20 mouse cellular contexts compared by ENCODE assay signal in the genomic region with DNA sequence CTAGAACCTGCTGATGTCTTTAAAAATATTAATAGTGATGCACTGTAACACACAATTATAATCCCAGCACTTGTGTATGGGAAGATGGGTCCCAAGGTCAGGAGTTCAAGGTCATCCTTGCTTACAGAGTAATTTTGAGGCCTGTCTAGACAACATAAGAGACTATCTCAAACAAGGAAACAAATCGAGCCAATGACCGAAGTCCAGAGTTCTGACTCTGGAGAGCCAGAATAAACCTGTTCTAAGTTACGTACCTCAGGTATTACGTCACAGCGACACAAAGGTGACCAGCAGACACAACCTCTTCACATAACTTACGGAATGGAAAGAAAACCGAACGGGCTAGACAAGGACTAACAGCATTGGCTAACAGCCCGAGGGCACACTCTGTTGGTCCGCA. TPM values are rescaled to one million over a fixed set of nuclear protein-coding genes. Genes with fewer than 3 reads are reported as not detected.
DNase-seq lines count a peak whose midpoint lies in the region; ATAC-seq and TF ChIP-seq lines count a peak whose summit lies in the region.
"Had no signal": no experiment of that assay in that cellular context is flagged by ENCODE, and none has a peak within 500 bp of the region (broad histone marks: within the 10 kb centered on the region; RNA-seq: fewer than 3 reads in every experiment).

No protein-coding gene starts in this region.

- TF ChIP-seq CTCF in liver, postnatal 0 days (IDR thresholded peaks at IDR 0.05; ENCODE audit: low read depth) = no peak

- 74% methylated on average over 10 of the region's 10 CpGs for WGBS in liver, postnatal 0 days (ENCODE audit: insufficient replicate concordance)
- whole genome bisulfite sequencing in liver, embryonic 12.5 days (ENCODE audit: insufficient replicate concordance) = 80% methylated on average over 10 of the region's 10 CpGs
- 86% methylated on average over 10 of the region's 10 CpGs for WGBS in intestine, embryonic 16.5 days
- WGBS in midbrain, embryonic 16.5 days = 95% methylated on average over 10 of the region's 10 CpGs

- no peak for DNase-seq in liver, postnatal 0 days
- DNase-seq in cerebellum, postnatal 4 days (ENCODE audit: low spot score in 2 of 2) = no peak
- DNase-seq: adrenal gland, adult 2 months; adrenal gland, postnatal 10 days; adrenal gland, postnatal 25 days; cerebellum, adult 11 months; cerebellum, adult 18-20 months; cerebellum, adult 8-10 months; cerebellum, adult 9-11 months; cerebellum, postnatal 14 days; cerebellum, postnatal 36 days; forebrain, postnatal 0 days had no signal

- H3K27ac ChIP-seq in liver, postnatal 0 days (ENCODE audit: low read depth) = no peak overlapping the region
- H3K27ac ChIP-seq in liver, embryonic 12.5 days = no peak overlapping the region
- no peak overlapping the region for H3K27ac ChIP-seq in intestine, embryonic 16.5 days (ENCODE audit: low read length)
- H3K27ac ChIP-seq in midbrain, embryonic 16.5 days (ENCODE audit: low read length) = no peak overlapping the region
- H3K27ac ChIP-seq: embryonic facial prominence, embryonic 10.5 days; embryonic facial prominence, embryonic 12.5 days; forebrain, embryonic 13.5 days; forebrain, embryonic 15.5 days had no signal

- H3K4me2 ChIP-seq in liver, postnatal 0 days (ENCODE audit: low read depth, low read length) = no peak overlapping the region
- no peak overlapping the region for H3K4me2 ChIP-seq in liver, embryonic 12.5 days
- no peak overlapping the region for H3K4me2 ChIP-seq in intestine, embryonic 16.5 days (ENCODE audit: low read depth, low read length)
- no peak overlapping the region for H3K4me2 ChIP-seq in midbrain, embryonic 16.5 days (ENCODE audit: low read length)
- H3K4me2 ChIP-seq: embryonic facial prominence, embryonic 12.5 days; forebrain, embryonic 13.5 days; forebrain, embryonic 15.5 days had no signal

- ATAC-seq in liver, postnatal 0 days = peak; percentile 48
- no peak for ATAC-seq in liver, embryonic 12.5 days
- peak; percentile 54 for ATAC-seq in intestine, embryonic 16.5 days
- ATAC-seq in midbrain, embryonic 16.5 days = no peak
- ATAC-seq: forebrain, embryonic 13.5 days; forebrain, embryonic 15.5 days; forebrain, postnatal 0 days had no signal

- H3K9ac ChIP-seq in liver, postnatal 0 days (replicated peaks) = no peak overlapping the region
- no peak overlapping the region for H3K9ac ChIP-seq in liver, embryonic 12.5 days
- no peak overlapping the region for H3K9ac ChIP-seq in intestine, embryonic 16.5 days (ENCODE audit: low read depth, low read length)
- H3K9ac ChIP-seq in midbrain, embryonic 16.5 days (ENCODE audit: low read depth, low read length) = no peak overlapping the region
- H3K9ac ChIP-seq: embryonic facial prominence, embryonic 12.5 days; forebrain, embryonic 13.5 days; forebrain, embryonic 15.5 days; forebrain, postnatal 0 days had no signal

- no peaks in the 10 kb centered on the region for H3K4me1 ChIP-seq in liver, postnatal 0 days (ENCODE audit: insufficient read depth)
- no peaks in the 10 kb centered on the region for H3K4me1 ChIP-seq in liver, embryonic 12.5 days
- no peaks in the 10 kb centered on the region for H3K4me1 ChIP-seq in intestine, embryonic 16.5 days (ENCODE audit: control insufficient read depth, insufficient read depth, low read length)
- H3K4me1 ChIP-seq in midbrain, embryonic 16.5 days (ENCODE audit: control insufficient read depth, insufficient read depth, low read length) = no peaks in the 10 kb centered on the region
- H3K4me1 ChIP-seq: embryonic facial prominence, embryonic 12.5 days; forebrain, embryonic 13.5 days; forebrain, embryonic 15.5 days had no signal

- 0 out of 2 replicates have a peak, but pooled peaks cover 4% of the 10 kb centered on the region for H3K9me3 ChIP-seq in liver, postnatal 0 days (ENCODE audit: low read length)
- no peaks in the 10 kb centered on the region for H3K9me3 ChIP-seq in liver, embryonic 12.5 days (replicated peaks)
- H3K9me3 ChIP-seq in intestine, embryonic 16.5 days (ENCODE audit: control insufficient read depth, low read length) = 0 out of 2 replicates have a peak, but pooled peaks cover 3% of the 10 kb centered on the region
- H3K9me3 ChIP-seq in midbrain, embryonic 16.5 days (replicated peaks; ENCODE audit: control insufficient read depth, low read length, poor library complexity, severe bottlenecking) = no peaks in the 10 kb centered on the region
- H3K9me3 ChIP-seq: embryonic facial prominence, embryonic 10.5 days; embryonic facial prominence, embryonic 12.5 days; forebrain, embryonic 13.5 days; forebrain, embryonic 15.5 days had no signal

- no peak overlapping the region for H3K4me3 ChIP-seq in liver, postnatal 0 days (ENCODE audit: low read depth, low read length)
- H3K4me3 ChIP-seq in liver, embryonic 12.5 days = no peak overlapping the region
- no peak overlapping the region for H3K4me3 ChIP-seq in intestine, embryonic 16.5 days (ENCODE audit: low read length)
- H3K4me3 ChIP-seq in midbrain, embryonic 16.5 days (ENCODE audit: low read depth, low read length) = no peak overlapping the region
- H3K4me3 ChIP-seq: embryonic facial prominence, embryonic 10.5 days; embryonic facial prominence, embryonic 12.5 days; forebrain, embryonic 13.5 days; forebrain, embryonic 15.5 days had no signal

- no peaks in the 10 kb centered on the region for H3K36me3 ChIP-seq in liver, postnatal 0 days (replicated peaks; ENCODE audit: insufficient read depth, low read length)
- no peaks in the 10 kb centered on the region for H3K36me3 ChIP-seq in liver, embryonic 12.5 days
- H3K36me3 ChIP-seq in intestine, embryonic 16.5 days (ENCODE audit: control insufficient read depth, insufficient read depth, low read length) = no peaks in the 10 kb centered on the region
- H3K36me3 ChIP-seq in midbrain, embryonic 16.5 days (ENCODE audit: control insufficient read depth, insufficient read depth, low read length) = no peaks in the 10 kb centered on the region
- H3K36me3 ChIP-seq: embryonic facial prominence, embryonic 10.5 days; embryonic facial prominence, embryonic 12.5 days; forebrain, embryonic 15.5 days had no signal

- TF ChIP-seq EP300 in liver, postnatal 0 days (IDR thresholded peaks at IDR 0.05; ENCODE audit: low read depth) = no peak

- no peaks in the 10 kb centered on the region for H3K27me3 ChIP-seq in liver, postnatal 0 days (ENCODE audit: insufficient read depth, low read length)
- no peaks in the 10 kb centered on the region for H3K27me3 ChIP-seq in liver, embryonic 12.5 days (replicated peaks)
- H3K27me3 ChIP-seq in intestine, embryonic 16.5 days (replicated peaks; ENCODE audit: control insufficient read depth, insufficient read depth, low read length) = no peaks in the 10 kb centered on the region
- no peaks in the 10 kb centered on the region for H3K27me3 ChIP-seq in midbrain, embryonic 16.5 days (ENCODE audit: control insufficient read depth, insufficient read depth, low read depth, low read length)
- H3K27me3 ChIP-seq: embryonic facial prominence, embryonic 12.5 days; forebrain, embryonic 13.5 days; forebrain, embryonic 15.5 days had no signal

RNA-seq across cellular contexts. Expression of gene Kazn, which starts 19.5 kb away (rescaled TPM):
- 0.72 and 0.74 TPM in 2 replicates for polyA plus RNA-seq in liver, postnatal 0 days (2015; fragmentation: Nextera tagmentation; extraction: Ambion mirVana)
- polyA plus RNA-seq in liver, embryonic 12.5 days (2016; fragmentation: Nextera tagmentation; extraction: Ambion mirVana) = 2.1 and 2.8 TPM in 2 replicates
- 10.7 and 11.3 TPM in 2 replicates for polyA plus RNA-seq in intestine, embryonic 16.5 days (2015; fragmentation: Nextera tagmentation; extraction: Ambion mirVana)
- 29.3 and 32.1 TPM in 2 replicates for polyA plus RNA-seq in midbrain, embryonic 16.5 days (2015; fragmentation: Nextera tagmentation; extraction: Ambion mirVana)
- polyA plus RNA-seq: C2C12 had no signal

Comparison
In these comparisons a context has a peak if more than half of its experiments do, and no peak if none do; other contexts are left out.
1. ATAC-seq: peak in liver, postnatal 0 days (single experiment) and intestine, embryonic 16.5 days (single experiment); none in liver, embryonic 12.5 days (single experiment) and midbrain, embryonic 16.5 days (single experiment).